Mouse (Mus musculus) kidney, postnatal 36 days (tissue): ENCODE results near the gene Rgs6.
A peak's percentile ranks its signal among the peaks of the same experiment; 100 is the strongest.

ENCODE experiments used
- DNase-seq, 2 experiments: peaks; one replicate each; pipeline ENCODE4 v3.0.0; 2021 to 2022; ENCODE audit warnings: mixed read lengths in 2 of 2

Gene Rgs6

DNA sequence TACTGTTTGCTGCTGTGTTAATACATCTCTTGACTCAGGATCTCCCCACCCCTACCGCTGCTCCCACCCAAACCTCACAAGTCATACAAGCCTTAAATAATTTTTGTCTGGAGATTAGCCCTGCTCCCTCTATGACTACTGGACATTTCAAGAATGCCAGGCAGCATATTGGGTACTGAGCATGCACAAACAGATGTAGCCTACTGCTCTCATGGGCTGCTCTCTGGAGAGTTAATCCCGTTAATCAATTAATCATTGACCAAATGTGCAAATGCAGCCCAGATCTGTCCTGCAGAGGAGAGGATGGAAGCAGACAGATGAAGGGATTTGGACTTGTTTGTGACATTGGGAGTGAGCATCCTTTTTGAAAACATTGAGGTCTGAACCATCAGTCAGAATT, at the start of gene Rgs6:
Rgs6 (plus strand) TSS at position 276 of the 400 bp plus-strand sequence.
- DNase-seq: peak; percentile 7 to 34

DNA sequence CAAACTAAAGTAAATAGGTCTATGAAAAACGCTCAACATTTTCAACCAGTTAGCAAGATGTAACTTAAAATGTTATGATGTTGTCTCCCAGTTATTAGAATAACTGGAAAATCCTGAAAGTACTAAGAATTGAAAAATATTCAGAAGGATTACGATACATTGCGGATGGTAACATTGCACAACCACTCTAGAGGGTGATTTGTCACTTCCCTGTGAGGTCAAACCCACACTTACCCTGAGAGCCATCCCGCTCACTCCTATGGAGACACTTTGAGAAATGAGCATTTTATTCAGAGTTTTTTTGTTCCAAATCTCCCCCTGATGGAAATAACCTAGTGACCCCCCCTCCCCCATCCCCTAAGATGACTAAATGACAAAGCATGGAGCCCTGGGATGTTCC, 41.0 kb upstream of the Rgs6 start:
- DNase-seq: no peak

DNA sequence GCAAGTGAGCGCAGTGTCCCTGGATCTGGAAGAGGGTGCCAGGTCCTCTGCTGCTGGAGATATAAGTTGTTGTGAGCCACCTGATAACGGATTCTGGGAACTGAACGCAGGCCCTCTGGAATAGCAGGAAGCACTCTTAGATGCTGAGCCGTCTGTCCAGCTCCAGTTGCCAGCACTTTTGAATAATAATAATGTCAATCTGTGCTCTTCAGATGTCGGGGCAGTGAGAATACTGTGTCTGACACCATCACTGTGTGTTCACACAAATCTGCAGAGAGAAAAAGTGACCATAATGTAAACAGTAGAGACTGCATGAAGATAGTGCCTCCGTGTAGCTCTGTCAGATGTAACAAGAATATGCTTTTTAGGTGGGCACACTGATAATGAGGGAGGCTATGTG, 38.9 kb upstream of the Rgs6 start:
- no peak for DNase-seq

DNA sequence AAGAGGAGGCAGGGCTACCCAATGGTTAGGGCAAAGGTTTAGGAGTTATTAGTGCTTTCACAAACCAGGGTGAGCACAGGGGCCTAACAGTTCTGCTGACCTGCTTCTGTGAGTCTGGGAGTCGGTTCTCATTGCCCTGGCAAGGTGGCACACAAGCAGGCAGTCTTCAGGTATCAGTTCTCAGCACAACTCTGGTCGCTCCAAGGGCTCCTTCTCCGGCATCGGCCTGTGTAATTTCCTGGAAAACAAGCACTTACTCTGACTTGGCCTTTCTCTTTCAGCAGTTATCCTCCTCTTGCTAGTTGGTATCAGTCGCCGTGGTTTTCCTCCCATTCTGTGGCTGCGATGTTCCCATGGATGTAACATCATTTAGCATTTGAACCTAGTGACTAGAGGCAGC, 38.0 kb upstream of the Rgs6 start:
- DNase-seq: no peak

DNA sequence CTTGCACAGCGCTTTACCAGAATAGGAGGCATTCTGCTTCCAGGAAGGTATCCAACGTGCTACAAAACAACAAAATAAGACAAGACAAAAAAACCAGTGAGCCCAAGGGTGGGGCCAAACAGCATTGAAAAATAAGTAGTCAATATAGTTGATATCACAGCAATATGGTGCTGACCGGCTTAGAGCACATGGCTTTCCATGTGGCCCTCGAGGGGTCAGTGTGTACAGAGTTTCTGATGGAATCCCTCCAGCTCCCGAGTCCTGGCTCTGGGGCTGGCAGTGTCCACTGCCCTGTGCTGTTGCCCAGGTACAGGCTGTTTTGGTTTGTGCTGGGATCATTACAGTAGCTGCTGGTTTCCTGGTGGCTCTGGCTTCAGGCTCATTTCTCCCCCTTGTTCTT, 35.7 kb upstream of the Rgs6 start:
- no peak for DNase-seq

DNA sequence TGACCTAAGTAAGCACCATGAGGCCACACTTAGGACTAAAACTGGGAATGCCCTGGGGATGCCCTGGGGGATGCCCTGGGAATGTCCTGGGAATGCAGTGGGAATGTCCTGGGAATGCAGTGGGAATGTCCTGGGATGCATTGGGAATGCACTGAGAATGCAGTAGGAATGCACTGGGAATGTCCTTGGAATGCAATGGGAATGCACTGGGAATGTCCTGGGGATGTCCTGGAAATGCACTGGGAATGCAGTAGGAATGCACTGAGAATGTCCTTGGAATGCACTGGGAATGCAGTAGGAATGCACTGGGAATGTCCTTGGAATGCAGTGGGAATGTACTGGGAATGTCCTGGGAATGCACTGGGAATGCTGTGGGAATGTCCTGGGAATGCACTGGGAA, 25.2 kb upstream of the Rgs6 start:
- no peak for DNase-seq

DNA sequence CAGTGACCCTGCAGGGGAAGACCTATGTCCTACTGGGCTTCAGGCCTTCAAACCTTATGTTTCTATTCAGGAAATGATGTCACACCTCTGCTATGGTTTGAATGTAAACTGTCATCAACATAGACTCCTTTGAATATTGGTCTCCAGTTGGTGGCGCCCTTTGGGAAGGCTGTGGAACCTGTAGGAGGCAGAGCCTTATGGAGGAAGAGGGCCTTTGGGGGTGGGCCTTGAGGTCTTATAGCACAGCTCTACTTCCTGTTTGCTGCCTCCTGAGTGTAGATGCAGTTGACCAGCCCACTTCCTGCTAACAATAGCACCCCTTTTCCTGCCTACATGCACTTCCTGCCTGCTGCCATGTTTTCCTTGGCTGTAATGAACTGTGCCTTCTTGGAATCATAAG, 19.7 kb upstream of the Rgs6 start:
- no peak for DNase-seq

DNA sequence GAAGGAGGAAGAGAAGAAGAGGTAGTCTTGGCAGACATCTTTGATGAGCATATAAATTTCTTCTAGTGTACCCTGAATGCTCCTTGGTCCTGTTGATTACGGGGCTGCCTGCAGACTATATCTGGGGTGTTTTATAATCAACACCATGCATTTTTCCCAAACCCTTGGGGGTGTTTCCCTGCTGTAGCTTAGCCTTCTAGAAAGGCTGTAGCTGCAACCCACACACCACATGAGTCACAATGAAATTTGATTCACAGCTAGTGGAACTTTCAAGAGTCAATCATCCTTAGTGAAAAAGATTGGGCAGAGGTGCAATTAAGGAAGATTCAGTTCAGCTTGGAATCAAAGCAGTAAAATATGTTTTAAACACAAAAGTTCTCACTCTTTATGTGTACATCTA, 15.4 kb upstream of the Rgs6 start:
- DNase-seq: no peak

DNA sequence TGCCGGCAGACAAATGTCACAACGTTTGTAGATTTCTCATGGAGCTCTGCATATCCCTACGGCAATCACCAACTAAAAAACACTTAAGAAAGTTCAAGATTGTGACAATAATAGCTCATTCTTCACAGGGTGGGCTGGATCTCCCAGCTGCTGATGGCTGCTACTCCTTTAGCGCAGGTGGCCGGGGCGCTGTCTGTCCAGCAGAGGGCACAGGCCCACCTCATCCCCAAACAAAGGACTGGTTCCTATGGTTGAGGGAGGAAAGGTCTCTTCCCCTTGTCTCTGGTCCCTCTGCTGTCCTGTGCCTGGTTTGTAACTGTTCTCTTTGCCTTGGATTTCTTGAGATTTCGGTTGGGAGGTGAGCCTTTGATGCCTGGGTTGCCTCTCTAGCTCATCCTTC, 1.5 kb upstream of the Rgs6 start:
- peak in 1 of 2 experiments; percentile 37 for DNase-seq

DNA sequence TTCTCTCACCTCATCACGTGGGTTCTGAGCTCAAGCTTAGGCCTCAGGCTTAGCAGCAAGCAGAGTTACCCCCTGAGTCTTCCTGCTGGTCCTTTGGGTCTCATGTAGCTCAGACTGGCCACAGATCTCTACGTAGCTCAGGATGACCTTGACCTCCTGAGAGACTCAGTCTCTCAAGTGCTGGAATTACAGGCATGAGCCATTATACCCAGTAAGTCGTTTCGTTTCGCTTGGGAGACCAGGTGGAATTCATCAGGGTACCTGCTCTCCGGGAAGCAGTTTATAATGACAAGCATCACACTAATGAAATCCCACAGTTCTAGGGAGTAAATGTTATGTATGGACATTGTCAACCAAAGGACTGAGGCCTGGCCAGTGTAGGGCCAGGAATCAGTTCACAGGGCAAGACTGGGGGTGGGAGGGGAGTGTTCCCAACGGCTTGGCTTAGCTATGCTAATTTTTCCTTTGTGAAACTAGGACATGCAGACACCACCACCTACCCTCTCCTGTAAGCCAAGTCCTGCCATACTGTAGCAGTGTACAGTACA, 670 bp upstream of the Rgs6 start:
- peak; percentile 27 to 58 for DNase-seq

DNA sequence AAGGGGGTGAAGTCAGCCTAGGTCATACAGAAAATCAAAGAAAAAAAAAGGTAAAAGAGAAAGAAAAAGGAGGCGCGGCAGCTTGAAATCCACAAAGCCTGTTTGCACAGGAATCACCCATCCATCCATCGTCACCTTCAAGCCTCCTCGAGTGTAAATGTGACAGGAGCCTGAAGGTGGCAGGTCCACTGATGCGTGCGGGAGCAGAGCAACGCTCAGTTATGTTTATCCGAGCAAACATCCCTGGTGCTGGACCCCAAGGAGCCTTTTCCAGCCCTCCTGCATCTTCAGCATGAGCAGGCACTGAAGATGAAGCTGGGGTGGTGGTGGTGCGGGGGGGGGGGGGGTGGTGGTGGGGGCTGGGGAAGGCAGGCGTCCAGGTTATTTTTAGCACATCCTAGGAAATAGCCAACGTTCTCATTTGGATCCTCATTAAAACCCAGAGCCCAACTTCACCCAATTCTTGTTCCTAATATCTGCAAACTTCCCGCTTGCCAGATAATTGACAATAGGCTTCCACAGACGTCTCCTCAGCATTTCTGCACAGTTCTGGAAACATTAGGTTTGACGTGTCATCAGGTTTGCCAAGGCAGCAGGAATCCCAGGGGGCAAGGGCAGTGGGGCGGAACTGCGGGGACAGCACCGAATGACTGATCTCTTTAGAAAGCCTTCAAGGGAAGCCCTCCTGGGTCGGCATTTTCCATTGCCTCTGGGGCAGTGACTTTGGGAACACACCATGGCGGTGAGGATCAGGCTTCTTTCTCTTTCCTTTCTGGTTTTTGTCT, 946 bp downstream of the Rgs6 start:
- DNase-seq: peak in 1 of 2 experiments; percentile 34

DNA sequence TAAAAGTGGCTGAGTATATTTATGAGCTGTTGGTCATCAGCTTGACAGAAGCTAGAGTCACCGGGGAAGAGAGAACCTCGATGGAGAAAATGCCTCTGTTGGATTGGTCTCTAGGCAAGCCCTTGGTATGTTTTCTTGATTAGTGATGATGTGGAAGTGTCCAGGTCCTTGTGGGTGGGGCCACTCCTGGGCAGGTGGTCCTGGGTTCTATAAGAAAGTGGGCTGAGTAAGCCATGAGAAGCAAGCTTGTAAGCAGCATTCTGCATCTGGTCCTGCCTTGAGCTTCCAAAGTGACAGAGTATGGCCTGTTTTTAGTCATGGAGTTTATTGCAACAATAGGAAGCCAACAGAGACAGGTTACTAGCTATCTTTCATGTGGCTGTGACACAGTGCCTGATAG, 10.9 kb downstream of the Rgs6 start:
- DNase-seq: no peak

DNA sequence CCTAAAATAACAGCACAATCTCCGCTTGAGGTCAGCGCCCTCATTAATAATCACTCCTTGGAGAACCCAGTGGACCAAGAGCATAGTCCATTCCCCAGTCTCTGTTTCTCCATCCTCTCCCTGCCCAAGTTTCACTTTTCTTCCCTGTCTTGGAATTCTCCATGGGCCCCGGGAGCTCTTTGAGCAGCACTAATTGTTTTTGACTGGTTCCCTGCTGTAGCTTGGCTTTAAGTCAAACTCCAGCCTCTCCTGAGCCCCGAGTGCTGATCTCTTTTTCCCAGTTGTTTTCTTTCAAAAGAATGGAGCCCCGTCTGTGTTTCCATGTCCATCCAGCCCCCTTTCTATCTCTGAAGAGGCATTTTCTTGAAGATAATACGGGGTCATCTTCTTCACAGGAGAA, 12.3 kb downstream of the Rgs6 start:
- DNase-seq: no peak

DNA sequence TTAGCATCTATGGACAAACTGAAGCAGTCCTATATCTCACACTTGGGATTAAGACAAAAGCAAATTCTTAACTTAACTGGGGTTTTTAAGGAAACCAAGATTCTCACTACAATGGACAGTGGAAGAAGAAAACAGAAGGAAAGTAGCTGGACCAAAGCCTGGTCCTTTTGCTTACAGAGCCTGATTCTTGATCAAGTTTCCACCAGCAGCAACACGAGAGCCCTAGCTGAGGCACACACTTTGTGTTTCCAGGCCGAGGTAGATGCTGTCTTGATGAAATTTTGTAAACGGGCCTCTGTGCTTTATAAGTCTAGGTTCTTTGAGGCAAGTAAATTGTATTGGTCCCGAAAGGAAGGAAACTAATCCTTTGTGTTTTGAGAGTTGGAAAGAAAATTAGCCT, 14.7 kb downstream of the Rgs6 start:
- no peak for DNase-seq

DNA sequence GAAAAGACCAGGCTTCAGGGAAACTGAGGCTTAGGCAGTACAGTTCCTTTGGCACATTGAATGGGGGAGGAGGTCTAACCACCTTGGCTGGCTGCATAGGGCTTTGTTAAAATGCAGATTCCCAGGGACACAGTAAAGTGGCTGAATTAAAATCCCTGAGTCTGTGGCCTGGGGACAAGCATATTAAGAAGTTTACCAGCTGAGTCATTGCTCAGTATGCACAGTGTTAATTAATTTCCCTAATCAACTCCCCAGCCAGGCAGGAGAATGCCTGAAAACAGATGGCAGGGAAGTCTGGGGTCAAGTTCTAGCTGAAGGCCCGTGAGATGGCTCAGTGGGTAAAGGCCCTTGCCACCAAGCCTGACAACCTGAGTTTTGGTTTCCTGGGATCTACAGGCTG, 15.2 kb downstream of the Rgs6 start:
- DNase-seq: no peak

DNA sequence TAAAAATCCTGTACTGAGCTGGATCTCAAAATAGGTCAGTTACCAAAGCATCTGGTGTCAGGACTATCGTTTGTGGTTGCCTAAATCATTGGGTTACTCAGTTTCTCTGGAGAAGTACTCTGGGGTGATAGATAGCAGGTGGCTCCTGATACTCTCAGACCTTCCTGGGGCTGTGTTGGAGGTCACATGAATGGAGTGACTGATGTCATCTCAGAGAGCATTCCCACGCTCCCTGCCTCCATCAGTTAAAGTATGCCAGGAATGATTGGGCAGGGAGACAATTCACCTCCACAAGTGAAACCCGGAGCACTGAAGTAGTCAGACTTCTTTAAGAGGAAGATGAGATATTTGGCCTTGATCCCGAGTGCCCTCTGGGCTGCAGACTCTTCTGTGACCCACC, 15.9 kb downstream of the Rgs6 start:
- no peak for DNase-seq

DNA sequence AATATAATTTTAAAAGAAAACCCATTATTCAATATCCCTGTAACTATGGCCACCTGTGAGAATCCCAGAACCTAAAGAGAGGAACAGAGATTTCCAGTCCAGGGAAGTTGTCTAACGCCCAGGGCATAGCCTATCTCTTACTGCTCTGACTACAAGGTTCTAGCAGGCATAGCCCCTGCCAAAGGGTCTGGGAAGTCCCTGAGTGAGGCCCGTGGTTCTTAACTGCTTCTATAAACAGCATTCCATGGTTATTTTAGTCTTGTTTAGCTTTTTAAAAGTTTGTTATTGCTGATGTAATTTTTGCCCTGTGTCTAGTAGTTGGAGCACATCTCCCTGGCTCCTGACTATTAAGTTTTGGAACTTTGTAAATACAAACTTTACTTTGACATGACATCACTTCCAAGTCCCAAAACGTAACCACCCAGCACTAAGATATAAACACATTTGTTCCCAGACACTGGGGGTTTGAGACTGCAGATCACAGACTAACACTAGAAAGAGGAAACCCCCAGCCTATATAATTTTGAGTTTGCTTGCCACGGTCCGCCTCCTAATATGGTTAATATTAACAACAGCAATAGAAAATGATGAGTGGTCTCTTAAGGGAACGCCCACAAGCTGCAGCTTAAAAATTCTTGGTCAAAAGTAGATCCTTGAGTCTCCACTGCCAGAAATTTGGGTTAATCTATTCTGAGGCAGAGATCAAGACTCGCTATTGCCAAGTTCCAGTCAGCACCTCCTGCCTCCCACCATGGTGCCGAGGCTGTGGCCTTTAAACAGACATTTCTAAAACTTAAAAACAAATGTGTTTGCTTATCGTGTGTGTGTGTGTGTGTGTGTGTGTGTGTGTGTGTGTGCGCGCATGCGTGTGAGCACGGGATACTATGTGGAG, 24.9 kb downstream of the Rgs6 start:
- no peak for DNase-seq

DNA sequence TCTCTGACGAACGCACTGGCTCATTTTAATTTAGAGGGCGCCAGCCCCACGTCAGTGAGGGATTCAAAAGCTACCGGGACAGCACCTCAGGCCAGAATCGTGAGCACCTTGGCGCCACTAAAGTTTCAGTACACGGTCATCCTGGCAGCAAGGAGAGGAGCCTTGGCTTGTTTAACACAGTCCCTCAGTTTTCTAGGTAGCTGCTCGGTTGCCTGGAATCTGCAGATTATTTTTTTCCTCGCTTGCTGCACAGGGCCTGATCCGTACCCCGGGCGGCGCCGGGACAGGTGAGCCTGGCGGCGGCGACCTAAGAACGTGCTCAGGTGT, 28.4 kb downstream of the Rgs6 start:
- DNase-seq: peak in 1 of 2 experiments; percentile 1

DNA sequence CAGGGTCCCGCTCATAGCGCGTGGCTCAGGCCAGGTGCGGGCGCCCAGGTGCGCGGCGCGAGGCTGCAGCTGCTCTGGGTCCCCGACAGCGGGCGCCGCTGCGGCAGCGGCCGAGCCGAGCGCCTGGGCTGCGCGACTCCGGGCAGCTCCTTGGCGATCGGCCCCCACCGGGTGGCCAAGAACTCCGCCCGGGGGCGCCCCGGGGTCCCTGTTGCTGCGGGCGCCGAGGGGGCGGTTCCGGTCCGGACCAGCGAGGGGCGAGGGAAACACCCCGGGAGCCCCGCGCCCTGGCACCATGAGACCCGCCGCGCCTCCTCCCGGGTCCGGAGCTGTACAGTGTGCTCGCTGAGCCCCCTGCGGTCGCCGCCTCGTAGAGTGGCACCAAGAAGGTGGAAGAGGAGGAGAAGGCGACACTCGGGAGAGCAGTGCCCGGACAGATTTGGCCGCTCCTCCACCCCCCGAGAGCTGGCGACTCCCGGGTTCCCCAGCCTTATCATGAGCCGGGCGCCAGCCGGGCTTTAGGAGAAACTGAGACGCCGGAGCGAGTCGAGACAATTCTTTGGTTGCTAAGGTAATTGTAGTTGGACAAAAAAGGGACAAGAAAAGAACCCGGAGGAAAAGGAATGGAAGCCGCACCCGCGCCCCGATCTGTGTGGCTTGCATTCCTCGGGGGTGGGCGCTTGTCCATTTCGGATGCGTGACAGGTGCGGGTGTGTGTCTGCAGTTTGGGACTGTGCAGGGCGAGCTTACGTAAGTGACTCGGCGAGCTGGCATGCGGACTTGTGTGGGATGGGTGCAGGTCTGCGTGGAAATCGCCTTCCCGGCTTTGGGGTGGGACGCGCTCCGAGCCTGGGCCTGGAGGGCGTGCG, 29.0 kb downstream of the Rgs6 start:
- peak; percentile 38 to 77 for DNase-seq

DNA sequence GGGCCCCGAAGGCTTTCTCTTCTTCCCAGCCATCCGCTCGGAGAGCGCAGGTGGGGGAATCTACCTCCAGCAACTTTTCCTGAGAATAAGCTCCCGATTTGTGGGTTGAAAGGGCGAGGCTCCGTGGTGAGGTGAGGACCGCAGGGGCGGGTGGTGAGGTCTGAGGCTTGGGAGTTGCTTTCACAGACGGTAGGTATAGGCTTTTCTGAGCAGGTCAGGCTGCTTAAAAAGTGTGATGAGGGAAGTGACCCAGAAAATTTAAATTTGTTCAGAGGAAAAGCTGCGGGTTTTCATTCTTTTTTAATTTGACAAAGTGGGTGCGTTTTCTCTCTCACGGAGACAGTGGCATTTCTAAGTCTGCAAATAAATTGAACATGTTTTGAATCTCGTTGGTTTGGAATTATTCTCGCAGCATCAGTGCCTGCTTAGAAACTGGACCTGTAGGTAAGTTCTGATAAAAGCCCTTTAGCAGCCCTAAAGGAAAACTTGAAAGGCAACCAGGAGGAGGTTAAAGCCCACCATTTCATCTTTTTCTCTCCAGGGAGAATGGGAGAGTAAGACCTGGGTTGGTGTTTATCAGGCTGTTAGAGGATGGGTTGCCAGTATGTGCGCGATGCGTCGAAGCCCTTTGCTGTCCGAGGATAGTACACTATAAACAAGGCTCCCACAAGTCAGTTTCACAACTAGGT, 29.7 kb downstream of the Rgs6 start:
- no peak for DNase-seq

DNA sequence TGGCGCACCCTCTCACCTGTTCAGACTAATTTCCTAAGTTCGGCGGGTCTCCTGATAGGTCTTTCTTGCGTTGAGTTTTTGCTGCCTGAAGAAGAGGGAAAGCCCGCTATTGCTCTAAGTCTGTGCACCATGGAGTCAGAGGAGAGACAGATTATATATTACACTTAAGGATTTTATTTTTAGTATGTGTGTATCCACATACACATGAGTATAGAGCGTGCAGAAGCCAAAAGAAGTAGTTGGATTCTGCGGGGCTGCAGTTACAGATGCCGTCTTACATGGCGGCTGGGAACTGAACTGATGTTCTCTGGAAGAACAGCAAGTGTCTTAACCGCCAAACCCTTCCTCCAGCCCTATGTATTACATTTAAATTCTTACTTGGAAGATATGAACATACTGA, 52.3 kb downstream of the Rgs6 start:
- DNase-seq: no peak

DNA sequence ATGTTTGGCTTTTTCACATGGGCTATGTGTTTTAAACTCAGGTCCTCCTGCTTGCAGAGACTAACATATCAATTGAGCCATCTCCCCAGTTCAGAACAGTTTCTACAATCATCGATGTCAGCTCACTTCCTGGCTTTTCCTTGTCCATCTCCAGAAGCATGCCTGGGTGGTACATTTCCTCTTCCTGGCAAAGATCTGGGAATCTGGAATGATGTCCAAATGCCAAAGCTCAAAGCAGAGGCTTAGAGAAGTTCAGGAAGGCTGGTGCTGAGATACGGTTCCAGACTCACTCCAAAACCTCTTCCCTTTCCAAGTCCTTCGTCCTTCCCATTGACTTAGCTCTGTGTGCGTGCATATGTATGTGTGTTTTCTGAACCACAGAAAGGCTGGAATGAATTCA, 59.8 kb downstream of the Rgs6 start:
- DNase-seq: no peak
